Mouse (Mus musculus) hindbrain, embryonic 12.5 days (tissue): Measurements from ENCODE around the gene Ddx3x. TPM values are rescaled to one million over a fixed set of nuclear protein-coding genes. Genes with fewer than 3 reads are reported as not detected.
"Not testable (repeated sequence)": the region's sequence is repeated elsewhere in the genome, so short reads cannot be mapped to it uniquely, and the experiment has no call there.

Experiments
- ATAC-seq: fragments of 200-750 bp; cut with Nextera tagmentation; 2 replicates; pipeline ENCODE4 v1.8.0; 2017; ENCODE audit warnings: moderate TSS enrichment; ENCODE audit not compliant: low FRiP score
- H3K27ac ChIP-seq: fragments of 300-500 bp; sonication (generic); 2 replicates; pipeline ENCODE4 v1.5.1; 2016; ENCODE audit warnings: mild to moderate bottlenecking
- H3K27me3 ChIP-seq: fragments of 300-500 bp; sonication (generic); 2 replicates; pipeline ENCODE4 v1.6.1; 2016; ENCODE audit warnings: mild to moderate bottlenecking
- H3K36me3 ChIP-seq: fragments of 300-500 bp; sonication (generic); 2 replicates; pipeline ENCODE4 v1.6.1; 2016; ENCODE audit warnings: mild to moderate bottlenecking
- H3K4me1 ChIP-seq: fragments of 300-500 bp; sonication (generic); 2 replicates; pipeline ENCODE4 v1.6.1; 2016
- H3K4me2 ChIP-seq: fragments of 300-500 bp; sonication (generic); replicated peaks from 2 replicates; pipeline ENCODE4 v1.6.1; 2016; ENCODE audit warnings: mild to moderate bottlenecking
- H3K4me3 ChIP-seq: fragments of 300-500 bp; sonication (generic); 2 replicates; pipeline ENCODE4 v1.5.1; 2016; ENCODE audit warnings: mild to moderate bottlenecking
- H3K9ac ChIP-seq: fragments of 300-500 bp; sonication (generic); 2 replicates; pipeline ENCODE4 v1.6.1; 2016; ENCODE audit warnings: mild to moderate bottlenecking, moderate library complexity
- H3K9me3 ChIP-seq: fragments of 300-500 bp; sonication (generic); replicated peaks from 2 replicates; pipeline ENCODE4 v1.6.1; 2016; ENCODE audit warnings: mild to moderate bottlenecking
- WGBS: fragments of 180-500 bp; shearing (Covaris S2); methylation state at CpG from one replicate; pipeline ENCODE4 v1.1.7; 2016; 5-methylcytosine and 5-hydroxymethylcytosine counted together
- polyA plus RNA-seq: library from polyadenylated mRNA; unstranded; fragments of >200 nt; fragmentation: Nextera tagmentation; extraction: Ambion mirVana; gene quantifications from 2 replicates; pipeline ENCODE4 v1.2.1, GENCODE M21; 2016

The Ddx3x gene
- 160 and 169 TPM in 2 replicates for polyA plus RNA-seq

GRCm38 (mm10) chrX:13280409-13281328 is at the start of gene Ddx3x:
TSS of gene Ddx3x (plus strand) at chrX:13280970.
- Histone ChIP-seq H3K27ac (peak within 1 kb of the TSS; percentile 98), H3K9me3 (no peaks in the 10 kb centered on the region), H3K4me2 (peak within 1 kb of the TSS; percentile 71), H3K9ac (peak within 1 kb of the TSS; percentile 89), H3K36me3 (peaks cover 7% of the 10 kb centered on the region), H3K4me3 (peak within 1 kb of the TSS; percentile 63), H3K27me3 (peaks cover 4% of the 10 kb centered on the region), H3K4me1 (peaks cover 11% of the 10 kb centered on the region; the same call in 1 of the 2 replicates)
- under 1% methylated on average over 54 of the region's 57 CpGs for WGBS
- ATAC-seq = peak; percentile 95

GRCm38 (mm10) chrX:13231243-13231642 is 49.5 kb upstream of the Ddx3x start:
- Histone ChIP-seq H3K9ac (0 out of 2 replicates have a peak overlapping the region, but pooled peaks have one; percentile 27), H3K4me3 (no peak overlapping the region), H3K4me1 (0 out of 2 replicates have a peak, but pooled peaks cover under 1% of the 10 kb centered on the region), H3K27ac (peak overlapping the region; percentile 85), H3K27me3 (peaks cover 17% of the 10 kb centered on the region), H3K36me3 (no peaks in the 10 kb centered on the region), H3K4me2 (peak overlapping the region; percentile 26; the same call in 1 of the 2 replicates), H3K9me3 (no peaks in the 10 kb centered on the region)
- ATAC-seq = peak; percentile 18
- 40% methylated on average over 9 of the region's 9 CpGs for WGBS

- not testable (repeated sequence) for H3K27ac ChIP-seq, H3K4me3 ChIP-seq, H3K9ac ChIP-seq, ATAC-seq, H3K36me3 ChIP-seq, H3K9me3 ChIP-seq, H3K4me2 ChIP-seq, H3K4me1 ChIP-seq
- WGBS = 100% methylated on average over 1 of the region's 1 CpGs
- H3K27me3 ChIP-seq = peaks cover 21% of the 10 kb centered on the region
Measured at GRCm38 (mm10) chrX:13232834-13233233, 47.9 kb upstream of the Ddx3x start.

GRCm38 (mm10) chrX:13233631-13234030 is 47.1 kb upstream of the Ddx3x start:
- H3K27ac ChIP-seq = no peak overlapping the region
- peaks cover 26% of the 10 kb centered on the region for H3K27me3 ChIP-seq
- H3K9me3 ChIP-seq = no peaks in the 10 kb centered on the region
- no peak for ATAC-seq
- H3K4me3 ChIP-seq = no peak overlapping the region
- H3K4me1 ChIP-seq = 0 out of 2 replicates have a peak, but pooled peaks cover 2% of the 10 kb centered on the region
- H3K36me3 ChIP-seq = no peaks in the 10 kb centered on the region
- H3K9ac ChIP-seq = no peak overlapping the region
- H3K4me2 ChIP-seq = no peak overlapping the region
- WGBS = 60% methylated on average over 2 of the region's 2 CpGs

- H3K27me3 ChIP-seq = peaks cover 36% of the 10 kb centered on the region
- H3K4me2 ChIP-seq = no peak overlapping the region
- H3K9ac ChIP-seq = no peak overlapping the region
- H3K36me3 ChIP-seq = no peaks in the 10 kb centered on the region
- WGBS = 72% methylated on average over 4 of the region's 4 CpGs
- H3K4me1 ChIP-seq = 0 out of 2 replicates have a peak, but pooled peaks cover 2% of the 10 kb centered on the region
- H3K9me3 ChIP-seq = no peaks in the 10 kb centered on the region
- H3K27ac ChIP-seq = no peak overlapping the region
- no peak overlapping the region for H3K4me3 ChIP-seq
- no peak for ATAC-seq
Measured at GRCm38 (mm10) chrX:13234709-13235108, 46.1 kb upstream of the Ddx3x start.

- 49% methylated on average over 2 of the region's 2 CpGs for WGBS
- Histone ChIP-seq H3K9ac (no peak overlapping the region), H3K4me3 (no peak overlapping the region), H3K27me3 (peaks cover 44% of the 10 kb centered on the region), H3K36me3 (no peaks in the 10 kb centered on the region), H3K4me1 (peaks cover 9% of the 10 kb centered on the region; the same call in 1 of the 2 replicates), H3K27ac (peak overlapping the region; percentile 71; the same call in 1 of the 2 replicates), H3K9me3 (no peaks in the 10 kb centered on the region), H3K4me2 (no peak overlapping the region)
- peak; percentile 78 for ATAC-seq
Measured at GRCm38 (mm10) chrX:13236100-13236568, 44.6 kb upstream of the Ddx3x start.

- ATAC-seq = no peak
- no peak overlapping the region for H3K4me2 ChIP-seq
- H3K4me3 ChIP-seq = no peak overlapping the region
- no peak overlapping the region for H3K27ac ChIP-seq
- H3K36me3 ChIP-seq = no peaks in the 10 kb centered on the region
- H3K27me3 ChIP-seq = peaks cover 52% of the 10 kb centered on the region
- WGBS = 96% methylated on average over 6 of the region's 6 CpGs
- H3K9me3 ChIP-seq = no peaks in the 10 kb centered on the region
- no peak overlapping the region for H3K9ac ChIP-seq
- H3K4me1 ChIP-seq = peaks cover 9% of the 10 kb centered on the region; the same call in 1 of the 2 replicates
Measured at GRCm38 (mm10) chrX:13239455-13239854, 41.3 kb upstream of the Ddx3x start.

- Histone ChIP-seq H3K36me3 (no peaks in the 10 kb centered on the region), H3K27me3 (peaks cover 53% of the 10 kb centered on the region), H3K4me1 (peaks cover 9% of the 10 kb centered on the region; the same call in 1 of the 2 replicates), H3K27ac (peak overlapping the region; percentile 97), H3K9me3 (no peaks in the 10 kb centered on the region), H3K9ac (peak overlapping the region; percentile 61; the same call in 1 of the 2 replicates), H3K4me2 (peak overlapping the region; percentile 53), H3K4me3 (peak overlapping the region; percentile 34; the same call in 1 of the 2 replicates)
- WGBS = 24% methylated on average over 11 of the region's 11 CpGs
- no peak for ATAC-seq
Measured at GRCm38 (mm10) chrX:13240646-13241425, 39.9 kb upstream of the Ddx3x start.

GRCm38 (mm10) chrX:13241426-13242319 is 39.1 kb upstream of the Ddx3x start:
- no peaks in the 10 kb centered on the region for H3K36me3 ChIP-seq
- peak overlapping the region; percentile 61 for H3K9ac ChIP-seq
- peak overlapping the region; percentile 53 for H3K4me2 ChIP-seq
- ATAC-seq = peak; percentile 49; the same call in 1 of the 2 replicates
- peaks cover 55% of the 10 kb centered on the region for H3K27me3 ChIP-seq
- H3K4me1 ChIP-seq = peaks cover 6% of the 10 kb centered on the region; the same call in 1 of the 2 replicates
- no peaks in the 10 kb centered on the region for H3K9me3 ChIP-seq
- H3K4me3 ChIP-seq = peak overlapping the region; percentile 34
- WGBS = 16% methylated on average over 21 of the region's 21 CpGs
- peak overlapping the region; percentile 97 for H3K27ac ChIP-seq

GRCm38 (mm10) chrX:13242320-13243096 is 38.3 kb upstream of the Ddx3x start:
- Histone ChIP-seq H3K9ac (peak overlapping the region; percentile 61), H3K36me3 (no peaks in the 10 kb centered on the region), H3K27ac (peak overlapping the region; percentile 97), H3K27me3 (peaks cover 54% of the 10 kb centered on the region), H3K9me3 (no peaks in the 10 kb centered on the region), H3K4me3 (peak overlapping the region; percentile 34), H3K4me2 (peak overlapping the region; percentile 53), H3K4me1 (peaks cover 6% of the 10 kb centered on the region; the same call in 1 of the 2 replicates)
- ATAC-seq = peak; percentile 96
- WGBS = 17% methylated on average over 24 of the region's 24 CpGs
